Mouse (Mus musculus): ENCODE results near the gene Dagla. TPM values are rescaled to one million over a fixed set of nuclear protein-coding genes. Genes with fewer than 3 reads are reported as not detected.

Gene Dagla
- total and polyA plus RNA-seq, 3 experiments, result 2.5 to 5.7 (median 3.3) TPM

GRCm38 (mm10) chr19:10216101-10216500 is 88.6 kb downstream of the Dagla start:
- TF ChIP-seq EP300 (IDR thresholded peaks at IDR 0.05; ENCODE audit: insufficient read depth, low read depth, low read length) (no peak), CTCF (IDR thresholded peaks at IDR 0.05) (no peak), POLR2A (IDR thresholded peaks at IDR 0.05; ENCODE audit: insufficient read depth, low read depth, low read length) (no peak)
- Histone ChIP-seq H3K27ac (no peak overlapping the region), H3K36me3 (ENCODE audit: control insufficient read depth, insufficient read depth, low read length) (no peaks in the 10 kb centered on the region), H3K4me3 (no peak overlapping the region), H3K79me2 (replicated peaks; ENCODE audit: control insufficient read depth, insufficient read depth, low read length) (no peaks in the 10 kb centered on the region), H3K27me3 (ENCODE audit: control insufficient read depth, insufficient read depth, low read length) (no peaks in the 10 kb centered on the region), H3K4me1 (ENCODE audit: control insufficient read depth, insufficient read depth, low read length) (peaks cover 1% of the 10 kb centered on the region; the same call in 1 of the 2 replicates), H3K9ac (ENCODE audit: low read depth, low read length) (no peak overlapping the region)
- intact Hi-C loops (cut with DNase I), result no loop called here
- WGBS, result 74% methylated on average over 8 of the region's 8 CpGs
- DNase-seq, result no peak

GRCm38 (mm10) chr19:10213796-10214471 is 90.7 kb downstream of the Dagla start:
- peak overlapping the region; percentile 43 for H3K27ac ChIP-seq
- peak; percentile 44 to 67 for DNase-seq
- no peaks in the 10 kb centered on the region for H3K79me2 ChIP-seq (replicated peaks; ENCODE audit: control insufficient read depth, insufficient read depth, low read length)
- peaks cover 2% of the 10 kb centered on the region; the same call in 1 of the 2 replicates for H3K36me3 ChIP-seq (ENCODE audit: control insufficient read depth, insufficient read depth, low read length)
- no peak overlapping the region for H3K9ac ChIP-seq (ENCODE audit: low read depth, low read length)
- H3K4me1 ChIP-seq (ENCODE audit: control insufficient read depth, insufficient read depth, low read length), result peaks cover 3% of the 10 kb centered on the region; the same call in 1 of the 2 replicates
- 48% methylated on average over 10 of the region's 10 CpGs for WGBS
- intact Hi-C loops (cut with DNase I), result no loop called here
- no peaks in the 10 kb centered on the region for H3K27me3 ChIP-seq (ENCODE audit: control insufficient read depth, insufficient read depth, low read length)
- no peak for TF ChIP-seq CTCF (IDR thresholded peaks at IDR 0.05)
- no peak for TF ChIP-seq POLR2A (IDR thresholded peaks at IDR 0.05; ENCODE audit: insufficient read depth, low read depth, low read length)
- no peak; the same call in 1 of the 2 replicates for TF ChIP-seq EP300 (IDR thresholded peaks at IDR 0.05; ENCODE audit: insufficient read depth, low read depth, low read length)
- no peak overlapping the region for H3K4me3 ChIP-seq

- intact Hi-C loops (cut with DNase I), result no loop called here
- H3K36me3 ChIP-seq (ENCODE audit: control insufficient read depth, insufficient read depth, low read length), result peaks cover 2% of the 10 kb centered on the region; the same call in 1 of the 2 replicates
- H3K4me1 ChIP-seq (ENCODE audit: control insufficient read depth, insufficient read depth, low read length), result peaks cover 7% of the 10 kb centered on the region; the same call in 1 of the 2 replicates
- H3K9ac ChIP-seq (ENCODE audit: low read depth, low read length), result no peak overlapping the region
- TF ChIP-seq CTCF (IDR thresholded peaks at IDR 0.05) (no peak), EP300 (IDR thresholded peaks at IDR 0.05; ENCODE audit: insufficient read depth, low read depth, low read length) (no peak), POLR2A (IDR thresholded peaks at IDR 0.05; ENCODE audit: insufficient read depth, low read depth, low read length) (no peak)
- H3K27ac ChIP-seq, result no peak overlapping the region
- H3K79me2 ChIP-seq (replicated peaks; ENCODE audit: control insufficient read depth, insufficient read depth, low read length), result no peaks in the 10 kb centered on the region
- WGBS, result 60% methylated on average over 4 of the region's 4 CpGs
- H3K27me3 ChIP-seq (ENCODE audit: control insufficient read depth, insufficient read depth, low read length), result no peaks in the 10 kb centered on the region
- H3K4me3 ChIP-seq, result no peak overlapping the region
- DNase-seq, result no peak
These were observed 93.8 kb downstream of the Dagla start for GRCm38 (mm10) chr19:10210885-10211284.

GRCm38 (mm10) chr19:10208851-10209250 is 95.8 kb downstream of the Dagla start:
- DNase-seq, result peak; percentile 38 to 51
- peaks cover 8% of the 10 kb centered on the region for H3K4me1 ChIP-seq (ENCODE audit: control insufficient read depth, insufficient read depth, low read length)
- TF ChIP-seq EP300 (IDR thresholded peaks at IDR 0.05; ENCODE audit: insufficient read depth, low read depth, low read length) (peak; percentile 70), POLR2A (IDR thresholded peaks at IDR 0.05; ENCODE audit: insufficient read depth, low read depth, low read length) (no peak), CTCF (IDR thresholded peaks at IDR 0.05) (no peak)
- no peaks in the 10 kb centered on the region for H3K79me2 ChIP-seq (replicated peaks; ENCODE audit: control insufficient read depth, insufficient read depth, low read length)
- H3K27me3 ChIP-seq (ENCODE audit: control insufficient read depth, insufficient read depth, low read length), result no peaks in the 10 kb centered on the region
- peak overlapping the region; percentile 68 for H3K27ac ChIP-seq
- H3K9ac ChIP-seq (ENCODE audit: low read depth, low read length), result no peak overlapping the region
- H3K4me3 ChIP-seq, result no peak overlapping the region
- intact Hi-C loops (cut with DNase I), result loop anchor here (10.0 kb wide), 1 partner anchor 1706 kb away; the partner anchor contains the start of gene Patl1
- WGBS, result 49% methylated on average over 3 of the region's 3 CpGs
- peaks cover 2% of the 10 kb centered on the region; the same call in 1 of the 2 replicates for H3K36me3 ChIP-seq (ENCODE audit: control insufficient read depth, insufficient read depth, low read length)

GRCm38 (mm10) chr19:10205051-10205450 is 99.6 kb downstream of the Dagla start:
- no peak overlapping the region for H3K9ac ChIP-seq (ENCODE audit: low read depth, low read length)
- peaks cover 2% of the 10 kb centered on the region; the same call in 1 of the 2 replicates for H3K36me3 ChIP-seq (ENCODE audit: control insufficient read depth, insufficient read depth, low read length)
- intact Hi-C loops (cut with DNase I), result loop anchor here (10.0 kb wide), 1 partner anchor 1710 kb away; the partner anchor contains the start of gene Patl1

GRCm38 (mm10) chr19:10204616-10205001 is 100.1 kb downstream of the Dagla start:
- no peak for TF ChIP-seq EP300 (IDR thresholded peaks at IDR 0.05; ENCODE audit: insufficient read depth, low read depth, low read length)
- peak; percentile 57 for TF ChIP-seq CTCF (IDR thresholded peaks at IDR 0.05)
- Histone ChIP-seq H3K36me3 (ENCODE audit: control insufficient read depth, insufficient read depth, low read length) (peaks cover 2% of the 10 kb centered on the region; the same call in 1 of the 2 replicates), H3K79me2 (replicated peaks; ENCODE audit: control insufficient read depth, insufficient read depth, low read length) (no peaks in the 10 kb centered on the region), H3K9ac (ENCODE audit: low read depth, low read length) (no peak overlapping the region), H3K27me3 (ENCODE audit: control insufficient read depth, insufficient read depth, low read length) (no peaks in the 10 kb centered on the region), H3K4me1 (ENCODE audit: control insufficient read depth, insufficient read depth, low read length) (peaks cover 9% of the 10 kb centered on the region), H3K4me3 (peak overlapping the region; percentile 100), H3K27ac (peak overlapping the region; percentile 91)
- under 1% methylated on average over 5 of the region's 5 CpGs for WGBS
- DNase-seq, result peak in 1 of 2 experiments; percentile 39
- intact Hi-C loops (cut with DNase I), result loop anchor here (10.0 kb wide), 1 partner anchor 1710 kb away; the partner anchor contains the start of gene Patl1

More at GRCm38 (mm10) chr19:10205051-10205450, 99.6 kb downstream of the Dagla start:
- Histone ChIP-seq H3K27ac (no peak overlapping the region), H3K27me3 (ENCODE audit: control insufficient read depth, insufficient read depth, low read length) (no peaks in the 10 kb centered on the region), H3K4me3 (no peak overlapping the region), H3K4me1 (ENCODE audit: control insufficient read depth, insufficient read depth, low read length) (peaks cover 9% of the 10 kb centered on the region), H3K79me2 (replicated peaks; ENCODE audit: control insufficient read depth, insufficient read depth, low read length) (no peaks in the 10 kb centered on the region)
- WGBS, result 44% methylated on average over 6 of the region's 6 CpGs
- TF ChIP-seq EP300 (IDR thresholded peaks at IDR 0.05; ENCODE audit: insufficient read depth, low read depth, low read length) (no peak), CTCF (IDR thresholded peaks at IDR 0.05) (no peak), POLR2A (IDR thresholded peaks at IDR 0.05; ENCODE audit: insufficient read depth, low read depth, low read length) (no peak)
- no peak for DNase-seq

All from heart, adult 2 months (tissue).